Mouse (Mus musculus): ENCODE results near the gene Nagpa.

GRCm38 (mm10) chr16:5216686-5217085, 12.9 kb upstream of the Nagpa start:
- TF ChIP-seq CTCF (IDR thresholded peaks at IDR 0.05): no peak
- TF ChIP-seq EP300 (IDR thresholded peaks at IDR 0.05): no peak

All from lung, postnatal 0 days (tissue).